Mouse (Mus musculus) lung, postnatal 10 days (tissue): ENCODE data around the gene U2af1.
"Not testable (repeated sequence)": the region's sequence is repeated elsewhere in the genome, so short reads cannot be mapped to it uniquely, and the experiment has no call there.

Experiments
- DNase-seq: peaks from one replicate; pipeline ENCODE4 v3.0.0; 2021

U2af1 gene

GRCm38 (mm10) chr17:31613086-31613755 lies 45.5 kb downstream of the U2af1 start:
- peak; percentile 40 for DNase-seq

GRCm38 (mm10) chr17:31609895-31610294 lies 48.8 kb downstream of the U2af1 start:
- DNase-seq = no peak

- not testable (repeated sequence) for DNase-seq
Observed at GRCm38 (mm10) chr17:31609173-31609572, 49.5 kb downstream of the U2af1 start.

- no peak for DNase-seq
Observed at GRCm38 (mm10) chr17:31607256-31607951, 51.3 kb downstream of the U2af1 start.

GRCm38 (mm10) chr17:31606424-31606823 lies 52.3 kb downstream of the U2af1 start:
- peak; percentile 17 for DNase-seq

- DNase-seq = no peak
Observed at GRCm38 (mm10) chr17:31598593-31598992, 60.1 kb downstream of the U2af1 start.

- DNase-seq = no peak
Observed at GRCm38 (mm10) chr17:31597957-31598356, 60.7 kb downstream of the U2af1 start.
